Mouse (Mus musculus) embryonic facial prominence, embryonic 14.5 days (tissue): ENCODE measurements at regions not wholly inside any gene's neighbourhood (a gene's known extent, or its start where the extent isn't known, plus 50 kb on each side); places are given as distances from the start of the nearest gene placed in this dataset.
"Not testable (repeated sequence)": the region's sequence is repeated elsewhere in the genome, so short reads cannot be mapped to it uniquely, and the experiment has no call there.

ENCODE experiments used
- ATAC-seq: fragments of 200-750 bp; cut with Nextera tagmentation; 2 replicates; pipeline ENCODE4 v1.8.0; 2017; ENCODE audit warnings: low read depth, moderate number of reproducible peaks, moderate TSS enrichment
- DNase-seq: peaks from one replicate; pipeline ENCODE4 v3.0.0-alpha.2; 2015; ENCODE audit warnings: low spot score
- H3K27ac ChIP-seq: fragments of 300-500 bp; sonication (generic); replicated peaks from 2 replicates; pipeline ENCODE4 v1.5.1; 2014; ENCODE audit warnings: low read depth, mild to moderate bottlenecking, low read length, moderate library complexity
- H3K27me3 ChIP-seq: fragments of 300-500 bp; sonication (generic); replicated peaks from 2 replicates; pipeline ENCODE4 v1.6.1; 2014; ENCODE audit warnings: low read length; ENCODE audit not compliant: control insufficient read depth, insufficient read depth
- H3K36me3 ChIP-seq: fragments of 300-500 bp; sonication (generic); 2 replicates; pipeline ENCODE4 v1.6.1; 2014; ENCODE audit warnings: low read length, mixed read lengths; ENCODE audit not compliant: control insufficient read depth, insufficient read depth
- H3K4me1 ChIP-seq: fragments of 300-500 bp; sonication (generic); 2 replicates; pipeline ENCODE4 v1.6.1; 2014; ENCODE audit warnings: antibody characterized with exemption, low read length; ENCODE audit not compliant: control insufficient read depth, insufficient read depth
- H3K4me2 ChIP-seq: fragments of 300-500 bp; sonication (generic); 2 replicates; pipeline ENCODE4 v1.6.1; 2014; ENCODE audit warnings: low read depth, mild to moderate bottlenecking, low read length, moderate library complexity, mixed read lengths
- H3K4me3 ChIP-seq: fragments of 300-500 bp; sonication (generic); 2 replicates; pipeline ENCODE4 v1.5.1; 2014; ENCODE audit warnings: low read depth, mild to moderate bottlenecking, low read length
- H3K9ac ChIP-seq: fragments of 300-500 bp; sonication (generic); 2 replicates; pipeline ENCODE4 v1.6.1; 2014; ENCODE audit warnings: low read depth, mild to moderate bottlenecking, low read length, moderate library complexity, mixed read lengths
- H3K9me3 ChIP-seq: fragments of 300-500 bp; sonication (generic); 2 replicates; pipeline ENCODE4 v1.6.1; 2016; ENCODE audit warnings: low read length; ENCODE audit not compliant: control insufficient read depth
- WGBS: fragments of 180-500 bp; shearing (Covaris S2); extraction: QIAGEN DNeasy Blood & Tissue Kit; methylation state at CpG from one replicate; pipeline ENCODE4 v1.1.7; 2014; 5-methylcytosine and 5-hydroxymethylcytosine counted together

DNA sequence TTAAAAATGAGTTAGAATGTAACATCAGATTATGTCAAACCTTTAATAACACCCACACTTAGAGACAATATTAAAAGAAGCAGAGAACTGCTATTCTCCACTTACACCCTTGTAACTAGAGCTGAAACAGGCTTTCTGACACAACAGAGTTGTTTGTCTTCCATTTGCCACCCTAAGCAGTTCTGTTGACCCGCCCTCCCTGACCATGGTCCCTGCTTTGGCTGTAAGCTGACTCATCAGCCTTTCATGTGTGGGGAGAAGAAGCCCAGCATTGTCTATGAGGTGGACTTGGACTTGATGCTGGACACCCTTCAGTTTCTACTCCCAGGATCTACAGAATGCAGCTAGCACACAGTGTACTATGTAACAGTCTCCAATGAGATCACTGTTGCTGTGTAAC lies 91.6 kb upstream of the Zfp706 start:
- H3K27ac ChIP-seq: no peak overlapping the region
- H3K9me3 ChIP-seq: no peaks in the 10 kb centered on the region
- H3K27me3 ChIP-seq: no peaks in the 10 kb centered on the region
- WGBS: 78% methylated on average over 1 of the region's 1 CpGs
- H3K9ac ChIP-seq: no peak overlapping the region
- H3K36me3 ChIP-seq: no peaks in the 10 kb centered on the region
- no peak for DNase-seq
- no peaks in the 10 kb centered on the region for H3K4me1 ChIP-seq
- no peak overlapping the region for H3K4me3 ChIP-seq
- no peak for ATAC-seq
- H3K4me2 ChIP-seq: no peak overlapping the region

GRCm38 (mm10) chr15:37097426-37097825 lies 89.9 kb upstream of the Zfp706 start:
- no peak overlapping the region for H3K4me3 ChIP-seq
- no peaks in the 10 kb centered on the region for H3K27me3 ChIP-seq
- H3K36me3 ChIP-seq: no peaks in the 10 kb centered on the region
- ATAC-seq: no peak
- no peaks in the 10 kb centered on the region for H3K4me1 ChIP-seq
- no peak overlapping the region for H3K4me2 ChIP-seq
- no peak overlapping the region for H3K27ac ChIP-seq
- no peaks in the 10 kb centered on the region for H3K9me3 ChIP-seq
- no peak overlapping the region for H3K9ac ChIP-seq
- DNase-seq: no peak
- WGBS: 93% methylated on average over 7 of the region's 7 CpGs

DNA sequence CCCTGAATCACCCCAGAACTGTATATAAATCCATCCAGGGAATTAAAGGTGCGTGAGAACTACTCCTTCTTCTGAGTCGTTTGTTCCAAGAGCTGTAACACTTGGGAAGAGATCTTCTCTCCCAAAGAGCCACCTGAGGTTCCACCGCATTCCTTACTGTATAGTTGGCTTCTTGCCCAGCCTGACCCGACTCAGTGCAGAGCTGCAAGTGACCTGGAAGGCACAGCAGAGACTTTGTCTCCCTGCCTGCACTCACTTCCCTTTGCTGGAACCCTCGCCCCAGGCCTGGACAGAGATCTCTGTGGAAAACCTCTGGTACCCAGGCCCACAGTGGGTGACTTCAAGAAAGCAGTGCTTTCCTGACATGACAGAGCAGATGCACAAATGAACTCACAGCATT lies 83.6 kb upstream of the Zfp706 start:
- peak; percentile 38 for DNase-seq
- H3K36me3 ChIP-seq, H3K9me3 ChIP-seq, H3K9ac ChIP-seq, H3K4me2 ChIP-seq, ATAC-seq, H3K4me3 ChIP-seq, H3K27ac ChIP-seq, H3K4me1 ChIP-seq, H3K27me3 ChIP-seq: not testable (repeated sequence)
- WGBS: 64% methylated on average over 5 of the region's 5 CpGs

DNA sequence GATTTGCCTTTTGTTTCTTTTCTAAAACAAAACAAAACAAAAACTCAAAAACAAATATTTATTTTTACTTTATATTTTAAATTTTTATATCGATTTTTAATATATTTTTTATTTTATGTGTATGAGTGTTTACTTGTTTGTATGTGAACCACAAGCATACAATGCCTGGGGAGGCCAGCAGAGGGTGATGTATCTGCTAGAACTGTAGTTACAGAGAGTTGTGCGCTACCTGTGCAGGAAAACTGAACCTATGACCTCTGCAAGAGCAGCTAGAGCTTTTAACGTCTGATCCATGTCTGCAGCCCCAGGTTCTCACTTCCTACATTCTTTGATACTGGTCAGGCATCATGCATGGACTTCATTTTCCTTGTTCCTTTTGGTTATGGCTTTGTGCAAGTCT lies 76.2 kb upstream of the Zfp706 start:
- Histone ChIP-seq H3K4me3 (no peak overlapping the region), H3K27ac (no peak overlapping the region), H3K27me3 (no peaks in the 10 kb centered on the region), H3K9me3 (no peaks in the 10 kb centered on the region), H3K9ac (no peak overlapping the region), H3K4me2 (no peak overlapping the region), H3K36me3 (no peaks in the 10 kb centered on the region), H3K4me1 (no peaks in the 10 kb centered on the region)
- DNase-seq (no peak), ATAC-seq (no peak)
- WGBS: 82% methylated on average over 3 of the region's 3 CpGs

DNA sequence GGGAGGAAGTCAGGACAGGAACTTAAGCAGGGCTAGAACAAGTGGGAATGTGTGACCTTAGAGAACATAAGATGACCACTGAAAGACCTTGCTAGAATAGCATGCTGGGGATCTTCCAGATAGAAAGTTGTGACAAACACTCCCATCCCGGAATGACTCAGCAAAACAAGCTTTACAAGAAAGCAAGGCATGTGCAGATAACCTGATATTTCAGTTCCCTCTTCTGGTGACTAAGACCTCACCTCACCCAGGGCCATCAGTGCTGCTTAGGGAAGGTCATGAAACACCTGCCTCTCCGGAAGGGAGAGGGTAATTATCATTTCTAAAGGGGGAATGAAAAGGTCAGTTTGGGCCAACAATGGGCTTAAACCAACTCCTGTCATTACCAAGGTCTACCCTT lies 74.3 kb upstream of the Zfp706 start:
- Histone ChIP-seq H3K4me3 (no peak overlapping the region), H3K27ac (no peak overlapping the region), H3K9ac (no peak overlapping the region), H3K36me3 (no peaks in the 10 kb centered on the region), H3K4me2 (no peak overlapping the region), H3K27me3 (no peaks in the 10 kb centered on the region), H3K4me1 (no peaks in the 10 kb centered on the region), H3K9me3 (no peaks in the 10 kb centered on the region)
- DNase-seq (no peak), ATAC-seq (no peak)
- 61% methylated on average over 2 of the region's 2 CpGs for WGBS

DNA sequence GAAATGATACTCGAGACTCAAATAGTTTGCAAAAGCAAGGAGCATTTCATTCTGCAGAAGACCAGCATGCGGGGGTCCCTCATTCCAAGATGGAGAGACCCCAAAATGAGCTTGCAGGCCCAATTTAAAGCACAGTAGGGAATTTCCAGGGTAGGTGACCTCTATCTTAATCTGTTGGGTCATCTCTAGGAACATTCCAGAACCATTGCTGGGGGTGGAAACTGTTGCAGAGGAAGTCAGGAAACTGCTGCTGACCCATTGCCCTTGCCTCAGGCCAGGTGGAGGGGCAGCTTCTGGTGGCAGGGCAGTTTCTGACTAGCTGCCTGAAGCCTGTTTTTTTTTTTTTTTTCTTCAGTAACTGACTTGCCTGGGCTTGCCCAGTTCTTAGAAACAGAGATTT lies 73.4 kb upstream of the Zfp706 start:
- WGBS: 92% methylated on average over 2 of the region's 2 CpGs
- no peaks in the 10 kb centered on the region for H3K4me1 ChIP-seq
- no peak overlapping the region for H3K4me3 ChIP-seq

GRCm38 (mm10) chr15:37080395-37080794 lies 72.8 kb upstream of the Zfp706 start:
- no peak overlapping the region for H3K27ac ChIP-seq
- no peaks in the 10 kb centered on the region for H3K9me3 ChIP-seq
- no peaks in the 10 kb centered on the region for H3K27me3 ChIP-seq
- no peaks in the 10 kb centered on the region for H3K36me3 ChIP-seq
- no peaks in the 10 kb centered on the region for H3K4me1 ChIP-seq
- 81% methylated on average over 4 of the region's 4 CpGs for WGBS
- H3K4me3 ChIP-seq: no peak overlapping the region
- no peak overlapping the region for H3K4me2 ChIP-seq
- ATAC-seq (no peak), DNase-seq (no peak)
- no peak overlapping the region for H3K9ac ChIP-seq

More for the DNA sequence above, 73.4 kb upstream of the Zfp706 start:
- ATAC-seq (no peak), DNase-seq (no peak)
- Histone ChIP-seq H3K4me2 (no peak overlapping the region), H3K27ac (no peak overlapping the region), H3K36me3 (no peaks in the 10 kb centered on the region), H3K27me3 (no peaks in the 10 kb centered on the region), H3K9ac (no peak overlapping the region), H3K9me3 (no peaks in the 10 kb centered on the region)

GRCm38 (mm10) chr15:37074207-37074606 lies 66.6 kb upstream of the Zfp706 start:
- H3K36me3 ChIP-seq, H3K4me3 ChIP-seq, DNase-seq, H3K9ac ChIP-seq, H3K9me3 ChIP-seq, H3K4me2 ChIP-seq, H3K4me1 ChIP-seq, H3K27ac ChIP-seq, ATAC-seq, H3K27me3 ChIP-seq: not testable (repeated sequence)
- WGBS: 92% methylated on average over 2 of the region's 2 CpGs

DNA sequence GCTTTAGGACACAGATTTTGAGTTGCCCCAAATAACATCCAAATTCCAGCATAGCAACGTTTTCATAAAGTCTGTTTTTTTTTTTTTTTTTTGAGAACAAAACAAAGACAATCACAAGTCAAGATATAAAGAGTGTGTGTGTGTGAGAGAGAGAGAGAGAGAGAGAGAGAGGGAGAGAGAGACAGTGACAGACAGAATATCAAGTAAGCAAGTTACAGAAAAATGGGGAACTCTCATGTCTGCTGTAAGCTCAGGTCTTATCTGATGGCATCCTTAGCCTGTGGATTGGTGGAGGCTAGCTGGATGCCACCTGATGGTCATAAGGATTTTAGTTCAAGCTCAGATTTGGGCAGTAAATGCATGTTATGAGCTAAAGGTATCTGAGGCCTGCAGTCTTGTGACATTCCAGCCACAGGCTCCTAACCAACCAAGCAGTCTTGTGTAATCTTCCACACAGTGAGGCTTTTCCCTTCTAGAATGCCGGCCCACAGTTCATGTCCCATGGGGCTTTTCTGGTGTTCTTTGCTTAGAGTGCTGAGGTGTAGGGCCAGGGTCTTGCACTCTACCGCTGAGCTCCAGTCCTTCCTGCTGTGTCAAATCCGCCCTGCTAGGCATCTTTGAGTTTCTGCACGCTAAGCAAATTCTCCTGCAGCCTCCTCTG lies 64.8 kb upstream of the Zfp706 start:
- H3K4me3 ChIP-seq: no peak overlapping the region
- WGBS: 63% methylated on average over 5 of the region's 5 CpGs
- no peaks in the 10 kb centered on the region for H3K9me3 ChIP-seq
- ATAC-seq (no peak), DNase-seq (no peak)
- H3K27me3 ChIP-seq: no peaks in the 10 kb centered on the region
- no peaks in the 10 kb centered on the region for H3K4me1 ChIP-seq
- H3K9ac ChIP-seq: no peak overlapping the region
- no peak overlapping the region for H3K4me2 ChIP-seq
- no peaks in the 10 kb centered on the region for H3K36me3 ChIP-seq
- no peak overlapping the region for H3K27ac ChIP-seq
